Mouse (Mus musculus): ENCODE data around the gene Esr1. TPM values are rescaled to one million over a fixed set of nuclear protein-coding genes. Genes with fewer than 3 reads are reported as not detected.
"Not testable (repeated sequence)": the region's sequence is repeated elsewhere in the genome, so short reads cannot be mapped to it uniquely, and the experiment has no call there.

Esr1 gene
- total RNA-seq (2021): 10 to 100 TPM in 1 of 2 experiments, 1 to 10 TPM in 1; 9.5 to 11.0 TPM
- long read RNA-seq, experiment 1, partial matches to known transcripts: 0 of 2 reads
- long read RNA-seq, experiment 1, other reads (novel, unspliced or antisense): 2 of 2 reads
- long read RNA-seq, experiment 2, full-length matches to known transcripts: 2 of 4 reads
- long read RNA-seq, experiment 2, partial matches to known transcripts: 1 of 4 reads
- long read RNA-seq, experiment 2, other reads (novel, unspliced or antisense): 1 of 4 reads

GRCm38 (mm10) chr10:4611386-4612155, at the start of gene Esr1:
Esr1 (plus strand) TSS chr10:4611593.
- DNase-seq (ENCODE audit: low spot score in 2 of 2): no peak

- DNase-seq (ENCODE audit: low spot score in 2 of 2): no peak
Observed at GRCm38 (mm10) chr10:4565148-4565547, 46.2 kb upstream of the Esr1 start.

- no peak for DNase-seq (ENCODE audit: low spot score in 2 of 2)
Observed at GRCm38 (mm10) chr10:4570778-4571177, 40.6 kb upstream of the Esr1 start.

GRCm38 (mm10) chr10:4571304-4571703, 40.1 kb upstream of the Esr1 start:
- no peak for DNase-seq (ENCODE audit: low spot score in 2 of 2)

GRCm38 (mm10) chr10:4581905-4582304, 29.5 kb upstream of the Esr1 start:
- DNase-seq (ENCODE audit: low spot score in 2 of 2): no peak

- no peak for DNase-seq (ENCODE audit: low spot score in 2 of 2)
Observed at GRCm38 (mm10) chr10:4586691-4587090, 24.7 kb upstream of the Esr1 start.

- no peak for DNase-seq (ENCODE audit: low spot score in 2 of 2)
Observed at GRCm38 (mm10) chr10:4589576-4589975, 21.8 kb upstream of the Esr1 start.

DNA sequence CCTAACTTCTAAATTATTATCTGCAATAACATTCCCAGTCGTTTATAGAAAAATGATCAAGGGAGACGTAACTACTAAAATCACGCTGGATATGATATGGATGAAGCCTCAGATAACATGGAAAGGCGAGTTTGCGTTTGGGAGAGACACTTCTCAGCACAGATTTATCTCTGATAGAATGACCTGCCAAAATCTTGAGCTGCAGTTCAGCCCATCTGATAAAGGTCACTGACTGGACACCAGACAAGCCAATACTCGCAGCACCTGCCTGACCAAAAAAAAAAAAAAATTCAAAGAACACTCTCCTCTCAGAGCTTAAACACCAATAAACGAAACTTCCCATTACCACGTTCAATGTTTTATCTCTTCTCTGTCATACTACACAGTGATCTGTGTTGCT, 20.4 kb upstream of the Esr1 start:
- no peak for DNase-seq (ENCODE audit: low spot score in 2 of 2)

- DNase-seq (ENCODE audit: low spot score in 2 of 2): no peak
Observed at GRCm38 (mm10) chr10:4593828-4594227, 17.6 kb upstream of the Esr1 start.

- DNase-seq (ENCODE audit: low spot score in 2 of 2): no peak
Observed at GRCm38 (mm10) chr10:4597211-4597610, 14.2 kb upstream of the Esr1 start.

DNA sequence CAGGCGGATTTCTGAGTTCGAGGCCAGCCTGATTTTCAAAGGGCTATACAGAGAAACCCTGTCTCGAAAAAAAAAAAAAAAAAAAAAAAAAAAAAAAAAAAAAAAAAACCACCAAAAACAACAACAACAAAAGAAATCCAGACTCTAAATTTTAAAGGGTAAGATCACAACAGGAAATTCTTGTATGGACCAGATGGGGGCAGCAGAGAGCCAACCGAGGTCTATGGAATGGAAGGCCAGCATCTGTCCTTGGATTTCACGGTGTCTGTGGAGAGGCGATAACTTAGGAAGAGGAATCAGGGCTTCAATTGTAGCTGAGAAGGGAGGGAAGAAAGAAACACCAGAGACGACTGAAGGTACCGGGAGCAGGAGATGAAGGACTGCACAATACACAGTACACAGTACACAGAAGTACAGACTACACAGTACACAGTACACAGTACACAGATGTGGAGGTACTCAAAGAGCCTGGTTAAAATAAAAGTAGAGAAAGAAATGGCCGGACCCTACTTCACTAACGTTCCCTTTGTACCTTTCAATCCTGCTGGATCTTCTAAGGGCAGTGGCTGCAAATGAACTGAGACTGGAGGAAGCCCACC, 13.1 kb upstream of the Esr1 start:
- DNase-seq (ENCODE audit: low spot score in 2 of 2): peak; percentile 24 to 28

- no peak for DNase-seq (ENCODE audit: low spot score in 2 of 2)
Observed at GRCm38 (mm10) chr10:4598916-4599315, 12.5 kb upstream of the Esr1 start.

GRCm38 (mm10) chr10:4599591-4599990, 11.8 kb upstream of the Esr1 start:
- DNase-seq (ENCODE audit: low spot score in 2 of 2): no peak

- DNase-seq (ENCODE audit: low spot score in 2 of 2): no peak
Observed at GRCm38 (mm10) chr10:4600796-4601474, 10.5 kb upstream of the Esr1 start.

DNA sequence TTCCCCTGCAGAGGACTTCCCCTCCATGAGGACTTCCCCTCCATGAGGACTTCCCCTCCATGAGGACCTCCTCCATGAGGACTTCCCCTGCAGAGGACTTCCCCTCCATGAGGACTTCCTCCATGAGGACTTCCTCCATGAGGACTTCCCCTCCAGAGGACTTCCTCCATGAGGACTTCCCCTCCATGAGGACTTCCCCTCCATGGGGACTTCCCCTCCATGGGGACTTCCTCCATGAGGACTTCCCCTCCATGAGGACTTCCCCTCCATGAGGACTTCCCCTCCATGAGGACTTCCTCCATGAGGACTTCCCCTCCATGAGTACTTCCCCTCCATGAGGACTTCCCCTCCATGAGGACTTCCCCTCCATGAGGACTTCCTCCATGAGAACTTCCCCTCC, 9.8 kb upstream of the Esr1 start:
- not testable (repeated sequence) for DNase-seq (ENCODE audit: low spot score in 2 of 2)

- DNase-seq (ENCODE audit: low spot score in 2 of 2): no peak
Observed at GRCm38 (mm10) chr10:4602466-4602865, 8.9 kb upstream of the Esr1 start.

DNA sequence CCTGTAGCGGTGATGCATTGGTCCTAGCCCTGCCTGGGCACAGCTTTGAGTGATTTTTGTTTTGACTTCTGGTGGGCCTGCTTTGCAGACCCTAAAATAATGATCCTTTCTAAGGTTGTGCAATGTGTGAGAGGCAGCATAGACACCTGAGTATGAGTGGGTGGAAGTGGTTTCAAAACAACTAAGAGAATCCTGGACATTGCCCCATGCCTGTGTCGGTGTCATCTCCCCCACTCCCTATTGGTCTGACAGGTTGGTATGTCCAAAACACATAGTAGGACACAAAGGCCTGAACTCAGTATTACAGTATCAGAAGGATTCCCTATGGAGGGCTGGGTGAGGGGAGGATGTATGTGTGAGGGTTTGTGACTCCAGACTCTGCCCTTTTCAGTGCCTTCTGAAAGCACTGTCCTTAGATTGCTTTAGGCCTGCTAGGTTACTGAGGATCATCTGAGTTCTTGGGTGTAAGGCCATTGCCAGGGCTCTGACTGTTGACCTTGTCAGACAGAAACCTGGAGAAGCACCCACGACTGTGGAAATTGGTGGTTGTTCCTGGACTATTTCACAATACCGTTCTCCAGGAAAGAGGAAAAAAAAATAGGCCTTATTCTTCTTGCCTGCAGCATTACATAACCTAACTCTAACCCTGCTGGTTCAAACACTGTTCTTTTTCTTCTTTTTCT, 6.7 kb upstream of the Esr1 start:
- DNase-seq (ENCODE audit: low spot score in 2 of 2): no peak

DNA sequence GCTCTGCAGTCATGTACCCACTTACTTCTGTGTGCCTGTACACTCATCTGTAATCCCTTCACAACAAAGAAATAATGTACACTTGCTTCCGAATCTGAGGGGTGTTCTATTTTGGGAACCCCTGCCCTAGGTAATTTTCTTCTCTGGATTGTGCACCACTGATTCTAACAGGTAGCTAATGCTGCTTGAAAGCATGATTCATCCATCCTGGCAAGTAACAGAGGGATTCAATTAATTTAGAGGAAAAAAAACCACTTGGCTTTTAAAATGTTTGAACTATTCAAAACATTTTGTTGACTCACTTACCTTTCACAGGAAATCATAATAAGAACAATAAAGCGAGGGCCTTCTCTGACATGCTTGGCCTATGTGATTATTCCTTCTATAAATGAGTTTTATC, 1.2 kb upstream of the Esr1 start:
- DNase-seq (ENCODE audit: low spot score in 2 of 2): no peak

- DNase-seq (ENCODE audit: low spot score in 2 of 2): no peak
Observed at GRCm38 (mm10) chr10:4612313-4613036, 1.1 kb downstream of the Esr1 start.

- DNase-seq (ENCODE audit: low spot score in 2 of 2): no peak
Observed at GRCm38 (mm10) chr10:4618026-4618425, 6.6 kb downstream of the Esr1 start.

- no peak for DNase-seq (ENCODE audit: low spot score in 2 of 2)
Observed at GRCm38 (mm10) chr10:4618686-4619085, 7.3 kb downstream of the Esr1 start.

Data from adrenal gland, postnatal 4 days (tissue).